Mouse (Mus musculus) heart, adult 8-10 months (tissue): ENCODE data around the gene Arhgap1. TPM values are rescaled to one million over a fixed set of nuclear protein-coding genes. Genes with fewer than 3 reads are reported as not detected.

Source experiments
- DNase-seq: peaks from one replicate; pipeline ENCODE4 v3.0.0; 2022; ENCODE audit warnings: low spot score
- total RNA-seq, 4 experiments: library from RNA; stranded (reverse); gene quantifications; 2 replicates each; pipeline ENCODE4 v1.2.4; 2022

Gene Arhgap1
- total RNA-seq, 4 experiments from 2014 or later = 20.6 to 24.6 (median 22.2) TPM

DNA sequence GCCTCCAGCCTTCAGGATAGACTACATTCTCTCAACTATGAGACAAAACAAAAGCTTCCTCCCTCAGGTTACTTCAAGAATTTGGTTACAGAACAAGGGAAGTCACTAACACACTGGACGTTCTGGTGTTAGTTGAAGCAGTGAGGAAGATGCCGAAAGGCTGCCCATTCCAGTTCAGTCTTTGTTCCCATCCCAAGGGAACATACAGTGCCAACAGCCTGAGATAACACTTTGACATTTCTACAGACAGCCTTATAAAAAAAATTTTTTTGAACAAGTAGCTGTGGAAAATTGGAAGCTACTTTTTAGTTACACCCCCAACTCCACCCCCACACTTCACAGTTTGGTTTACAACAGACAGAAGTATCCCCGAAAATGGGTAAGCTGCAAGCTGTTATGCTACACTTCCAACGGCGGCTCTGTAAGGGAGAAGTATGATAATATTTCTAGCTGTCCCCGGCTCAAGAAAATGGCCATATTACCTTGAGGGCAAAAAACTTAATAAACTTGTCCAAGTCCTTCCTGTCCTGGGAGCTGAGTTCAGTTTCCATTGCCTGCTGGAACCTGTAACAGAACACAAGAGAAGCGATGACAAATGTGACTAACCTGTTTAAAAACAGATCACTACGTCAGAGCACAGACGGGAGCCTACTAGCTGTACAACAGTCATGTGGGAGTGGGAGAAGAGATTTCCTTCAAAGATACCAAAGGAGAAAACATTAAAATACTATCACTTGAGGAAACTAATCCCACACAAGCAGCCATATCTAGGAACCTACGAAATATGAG lies 46.0 kb downstream of the Arhgap1 start:
- peak; percentile 18 for DNase-seq

DNA sequence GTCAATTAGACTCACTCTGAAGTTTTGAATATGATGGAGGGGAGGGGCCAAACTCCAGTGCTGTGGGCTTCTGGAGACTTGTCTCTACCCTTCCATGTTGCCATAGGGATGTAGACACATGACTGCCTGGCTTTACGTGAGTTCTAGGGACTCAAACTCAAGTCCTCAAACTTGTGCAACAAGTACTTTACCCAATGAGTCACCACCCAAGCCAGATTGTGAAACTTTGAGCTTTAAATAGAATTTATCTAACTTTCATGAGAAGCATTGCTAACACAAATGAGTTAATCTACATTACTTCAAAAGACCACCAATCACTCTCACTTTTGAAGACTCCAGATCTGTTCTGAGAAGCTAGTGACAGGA lies 46.5 kb downstream of the Arhgap1 start:
- no peak for DNase-seq

DNA sequence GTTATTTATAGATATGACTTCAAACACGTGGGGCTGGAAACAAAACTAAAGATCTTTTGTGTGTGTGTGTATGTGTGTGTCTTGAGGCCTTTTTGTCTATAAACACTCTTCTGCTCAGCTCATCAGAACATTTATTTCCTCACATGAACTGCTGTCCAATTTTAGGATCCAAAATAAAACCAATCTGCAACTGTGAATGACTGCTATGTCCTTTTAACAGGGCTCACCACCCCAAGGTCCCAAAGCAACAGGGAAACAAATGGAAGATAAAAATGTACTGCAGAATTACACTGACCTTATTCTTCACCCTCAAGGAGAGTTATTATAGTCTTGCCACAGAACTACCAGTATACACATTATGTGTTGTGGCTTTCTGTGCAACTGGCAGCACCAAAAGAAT lies 49.6 kb downstream of the Arhgap1 start:
- no peak for DNase-seq

DNA sequence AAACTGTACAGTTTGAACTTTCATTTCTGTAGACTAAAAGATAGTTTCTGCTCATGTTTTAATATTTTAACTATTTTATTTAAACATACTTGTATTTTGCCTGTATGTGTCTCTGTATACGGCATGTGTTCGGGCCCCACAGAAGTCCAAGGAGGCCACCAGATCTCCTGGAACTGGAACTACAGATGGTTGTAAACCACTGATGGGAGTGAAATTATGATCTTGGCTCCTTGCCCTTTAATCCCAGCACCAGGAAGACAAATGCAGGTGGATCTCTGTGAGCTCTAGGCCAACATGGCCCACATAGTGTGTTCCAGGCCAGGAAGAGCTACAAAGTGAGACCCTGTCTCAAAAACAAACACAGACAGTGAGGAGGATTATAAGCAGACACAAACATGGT lies 51.7 kb downstream of the Arhgap1 start:
- no peak for DNase-seq

- no peak for DNase-seq
These were observed 56.1 kb downstream of the Arhgap1 start for GRCm38 (mm10) chr2:91705736-91706135.

DNA sequence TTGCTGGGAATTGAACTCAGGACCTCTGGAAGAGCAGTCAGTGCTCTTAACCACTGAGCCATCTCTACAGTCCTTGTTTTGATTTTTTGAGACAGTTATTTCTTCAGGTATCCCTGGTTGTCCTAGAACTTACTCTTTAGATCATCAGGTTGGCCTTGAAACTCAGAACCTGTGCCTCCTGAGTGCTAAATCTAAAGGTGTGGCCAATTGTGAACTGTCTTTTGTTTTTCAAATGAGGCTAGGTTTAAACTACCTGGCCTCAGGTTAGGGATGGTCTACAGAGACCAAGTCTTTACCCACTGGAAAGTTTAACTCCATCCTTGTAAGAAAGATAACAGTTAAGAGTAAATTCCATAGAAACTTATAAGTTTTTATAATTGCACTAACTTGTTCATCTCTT lies 56.8 kb downstream of the Arhgap1 start:
- DNase-seq = no peak

DNA sequence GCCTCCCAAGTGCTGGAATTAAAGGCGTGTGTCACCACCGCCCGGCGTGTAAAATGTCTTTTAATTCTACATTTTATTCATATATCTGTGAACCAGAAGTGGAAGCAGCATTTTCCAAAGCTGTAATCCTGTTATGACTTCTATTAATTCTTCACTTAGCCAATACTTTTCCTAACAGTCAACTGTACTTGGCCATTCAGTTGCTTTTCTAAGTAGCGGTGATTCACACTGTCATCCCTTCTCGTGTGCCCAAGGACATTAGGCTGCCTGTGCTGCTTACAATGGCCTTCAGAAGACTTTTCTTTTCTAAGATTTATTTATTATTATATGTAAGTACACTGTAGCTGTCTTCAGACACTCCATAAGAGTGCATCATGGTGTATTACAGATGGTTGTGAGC lies 58.7 kb downstream of the Arhgap1 start:
- no peak for DNase-seq

GRCm38 (mm10) chr2:91710272-91711234 lies 60.9 kb downstream of the Arhgap1 start, which contains the start of the genes Atg13 and Harbi1:
Gene Atg13, minus strand, starts transcription at chr2:91710576.
Gene Harbi1, plus strand, starts transcription at chr2:91710852.
- DNase-seq = peak; percentile 90

- DNase-seq = no peak
These were observed 61.7 kb downstream of the Arhgap1 start for GRCm38 (mm10) chr2:91711256-91711925.

- DNase-seq = no peak
These were observed 65.3 kb downstream of the Arhgap1 start for GRCm38 (mm10) chr2:91714921-91715320.

- DNase-seq = no peak
These were observed 68.6 kb downstream of the Arhgap1 start for GRCm38 (mm10) chr2:91718276-91718675.

Other genes with a start within 250 kb of the Arhgap1 start
- 10 to 100 TPM in 3 of 4 experiments, 1 to 10 TPM in 1; 9.1 to 14.9 (median 13.8) TPM for gene 1110051M20Rik, start 205.2 kb upstream of the Arhgap1 start, total RNA-seq
- gene Lrp4, start 192.3 kb upstream of the Arhgap1 start, total RNA-seq = 10 to 100 TPM in 3 of 4 experiments, 1 to 10 TPM in 1; 8.9 to 13.3 (median 11.3) TPM
- gene Ckap5, start 123.1 kb upstream of the Arhgap1 start, total RNA-seq = 10 to 100 TPM; 44.4 to 51.3 (median 46.8) TPM
- under 1 TPM in 2 of 4 experiments, not detected in 2; 0.16 to 0.25 TPM for gene F2, start 13.4 kb upstream of the Arhgap1 start, total RNA-seq
- gene Zfp408, start 69 bp upstream of the Arhgap1 start, total RNA-seq = 1 to 10 TPM; 2.6 to 4.1 (median 2.9) TPM
- 10 to 100 TPM; 50.7 to 59.6 (median 55.4) TPM for gene Atg13, start 60.7 kb downstream of the Arhgap1 start, total RNA-seq
- 1 to 10 TPM; 5.8 to 8.5 (median 6.5) TPM for gene Harbi1, start 61.0 kb downstream of the Arhgap1 start, total RNA-seq
- 10 to 100 TPM; 16.2 to 18.1 (median 16.6) TPM for gene Ambra1, start 80.3 kb downstream of the Arhgap1 start, total RNA-seq